Mouse (Mus musculus): ENCODE data around the gene Gm5475. TPM values are rescaled to one million over a fixed set of nuclear protein-coding genes. Genes with fewer than 3 reads are reported as not detected.

Gene Gm5475
- total RNA-seq, 2 experiments from 2014 or later = not detected

DNA sequence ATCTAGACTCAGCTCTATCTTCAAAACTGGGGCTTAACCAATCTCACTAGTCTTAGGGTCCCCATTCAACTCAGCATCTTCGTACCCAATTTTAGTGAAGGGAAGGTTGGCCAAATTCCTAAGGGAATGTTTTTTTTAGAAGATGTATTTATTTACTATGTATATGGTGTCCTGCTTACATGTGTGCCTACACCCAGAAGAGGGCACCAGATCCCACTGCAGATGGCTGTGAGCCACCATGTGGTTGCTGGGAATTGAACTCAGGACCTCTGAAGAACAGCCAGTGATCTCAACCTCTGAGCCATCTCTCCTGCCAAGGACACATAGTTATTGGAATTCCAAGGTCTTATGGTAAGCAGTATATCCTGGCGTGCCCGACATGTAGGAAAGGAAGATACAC, 26.4 kb upstream of the Gm5475 start:
- peak; percentile 4; the same call in 1 of the 2 replicates for TF ChIP-seq CTCF (IDR thresholded peaks at IDR 0.05)
- Histone ChIP-seq H3K4me3 (no peak overlapping the region), H3K27ac (no peak overlapping the region)
- no peak for DNase-seq (ENCODE audit: extremely low spot score in 1 of 2, low spot score in 2 of 2)
- intact Hi-C loops (cut with DNase I) = no loop called here

DNA sequence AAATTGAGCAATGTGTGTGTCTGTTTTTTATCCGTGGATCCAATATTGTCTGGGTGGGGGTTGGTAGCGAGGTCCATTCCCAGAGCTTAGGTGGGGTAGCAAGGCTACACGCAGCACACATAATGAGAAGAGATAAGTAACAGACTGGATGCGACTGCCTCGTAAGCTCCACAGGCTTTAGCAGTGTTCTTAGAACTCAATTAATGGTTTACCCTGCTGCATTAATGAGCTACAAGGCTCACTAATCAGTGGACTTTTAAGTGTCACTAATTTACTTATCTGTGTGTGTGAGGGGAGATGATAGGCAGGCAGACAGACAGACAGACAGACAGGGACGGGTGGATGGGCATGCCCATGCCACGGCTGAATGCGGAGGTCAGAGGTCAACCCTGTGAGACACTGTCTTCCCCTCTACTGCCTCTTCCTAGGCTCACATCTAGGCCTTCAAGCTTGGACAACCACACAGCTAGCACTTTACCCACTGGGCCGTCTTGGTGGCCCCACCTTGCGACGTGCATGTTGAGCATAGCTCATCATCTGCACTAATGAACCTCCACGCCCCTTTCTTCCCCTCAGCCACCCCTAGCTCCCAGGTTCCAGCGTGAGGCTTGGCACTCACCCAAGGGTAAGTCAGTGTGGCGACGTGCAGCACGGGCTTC, 21.2 kb upstream of the Gm5475 start:
- TF ChIP-seq CTCF (IDR thresholded peaks at IDR 0.05) = no peak

DNA sequence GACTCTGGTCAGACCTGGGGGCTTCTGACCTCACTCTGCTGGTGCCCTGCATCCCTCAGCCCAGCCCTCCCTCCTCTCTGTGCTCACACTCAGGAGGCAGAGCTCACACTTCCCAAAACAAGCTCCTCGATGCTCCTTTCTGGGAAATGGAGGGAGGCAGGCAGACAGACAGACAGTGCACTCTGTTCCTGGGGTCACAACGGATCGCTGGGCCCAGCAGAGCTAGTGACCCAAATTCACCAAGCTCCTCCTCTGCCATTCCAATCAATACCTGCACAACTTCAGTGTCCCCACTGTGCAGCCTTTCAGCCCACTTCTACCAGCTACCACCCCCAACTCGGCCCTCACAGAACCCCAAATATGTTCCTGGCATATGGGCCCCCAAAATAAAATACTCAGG, 20.1 kb upstream of the Gm5475 start:
- DNase-seq (ENCODE audit: extremely low spot score in 1 of 2, low spot score in 2 of 2) = no peak
- TF ChIP-seq CTCF (IDR thresholded peaks at IDR 0.05) = no peak
- H3K4me3 ChIP-seq = no peak overlapping the region
- intact Hi-C loops (cut with DNase I) = no loop called here
- H3K27ac ChIP-seq = no peak overlapping the region

More for the DNA sequence above, 21.2 kb upstream of the Gm5475 start:
- DNase-seq (ENCODE audit: extremely low spot score in 1 of 2, low spot score in 2 of 2) = no peak
- Histone ChIP-seq H3K27ac (no peak overlapping the region), H3K4me3 (no peak overlapping the region)
- intact Hi-C loops (cut with DNase I) = no loop called here

DNA sequence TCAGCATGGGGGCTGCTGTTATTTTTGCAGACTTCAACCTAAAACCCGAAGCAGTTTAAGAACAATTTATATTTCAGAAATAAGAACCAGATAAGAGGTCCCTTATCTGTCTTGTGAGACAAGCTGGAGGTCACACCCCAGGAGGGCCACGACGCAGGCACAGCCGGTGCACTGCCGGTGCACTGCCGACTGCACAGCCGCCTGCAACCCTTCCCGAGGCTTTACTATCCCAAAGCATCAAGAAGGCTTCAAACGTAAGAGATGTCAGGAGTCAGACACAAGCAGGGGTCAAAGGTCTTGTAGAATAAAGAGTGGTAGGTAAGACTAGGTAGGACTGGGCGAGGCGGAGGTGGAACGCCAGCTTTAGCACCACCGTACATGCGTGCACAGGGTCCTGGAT, 19.6 kb upstream of the Gm5475 start:
- H3K4me3 ChIP-seq = no peak overlapping the region
- intact Hi-C loops (cut with DNase I) = no loop called here
- H3K27ac ChIP-seq = no peak overlapping the region
- no peak for TF ChIP-seq CTCF (IDR thresholded peaks at IDR 0.05)
- DNase-seq (ENCODE audit: extremely low spot score in 1 of 2, low spot score in 2 of 2) = no peak

DNA sequence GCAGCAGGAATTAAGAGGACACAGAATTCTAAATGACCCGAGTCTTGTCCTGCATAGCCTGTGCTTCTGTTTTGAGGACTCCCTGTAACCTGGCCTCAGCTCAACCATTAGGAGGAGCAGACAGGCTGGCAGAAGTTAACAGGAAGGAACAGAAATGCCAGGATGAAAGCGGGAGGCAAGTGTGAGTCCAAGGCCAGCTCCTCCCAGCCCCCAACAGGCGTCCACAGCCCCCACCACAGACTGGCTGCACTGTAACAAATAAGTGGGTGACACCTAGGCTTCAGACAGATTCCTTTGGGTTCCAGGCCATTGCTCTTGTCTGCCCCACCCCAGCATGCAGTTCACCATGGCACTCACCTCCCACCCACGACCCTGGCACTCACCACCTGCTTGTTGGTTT, 19.1 kb upstream of the Gm5475 start:
- Histone ChIP-seq H3K4me3 (no peak overlapping the region), H3K27ac (no peak overlapping the region)
- DNase-seq (ENCODE audit: extremely low spot score in 1 of 2, low spot score in 2 of 2) = no peak
- intact Hi-C loops (cut with DNase I) = no loop called here
- no peak for TF ChIP-seq CTCF (IDR thresholded peaks at IDR 0.05)

DNA sequence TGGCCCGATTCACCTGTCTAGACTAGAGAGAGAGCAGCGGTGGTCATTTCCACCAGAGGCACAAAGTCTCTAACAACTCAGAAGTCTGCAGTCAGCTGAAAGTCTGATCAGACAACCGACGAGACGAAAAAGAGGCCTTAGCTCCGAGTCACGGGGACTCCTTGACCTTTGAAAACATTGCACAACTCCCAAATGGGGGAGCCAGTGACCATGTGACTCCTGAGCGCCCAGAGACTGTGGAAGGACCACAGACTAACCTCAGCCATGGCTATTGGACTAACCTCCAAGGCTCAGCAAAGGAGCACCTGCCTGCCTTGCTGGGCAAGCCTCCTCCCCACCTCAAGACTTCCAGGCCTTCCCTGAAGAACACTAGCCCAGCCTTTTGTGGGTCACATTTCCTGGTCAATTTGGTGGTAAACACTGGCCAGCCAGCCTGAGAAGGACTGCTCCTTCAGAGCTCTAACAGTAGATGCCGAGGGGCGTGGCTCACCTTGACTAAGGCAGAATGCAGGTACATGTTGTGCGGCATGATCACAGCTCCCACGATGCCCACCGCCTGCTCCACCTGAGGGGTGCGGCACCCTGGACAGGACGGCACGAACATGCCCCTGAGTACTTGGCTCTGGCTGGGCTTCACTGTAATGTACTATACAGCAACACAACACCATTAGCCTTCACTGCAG, 18.5 kb upstream of the Gm5475 start:
- H3K27ac ChIP-seq = no peak overlapping the region
- no peak for TF ChIP-seq CTCF (IDR thresholded peaks at IDR 0.05)
- DNase-seq (ENCODE audit: extremely low spot score in 1 of 2, low spot score in 2 of 2) = no peak
- intact Hi-C loops (cut with DNase I) = no loop called here
- H3K4me3 ChIP-seq = no peak overlapping the region

DNA sequence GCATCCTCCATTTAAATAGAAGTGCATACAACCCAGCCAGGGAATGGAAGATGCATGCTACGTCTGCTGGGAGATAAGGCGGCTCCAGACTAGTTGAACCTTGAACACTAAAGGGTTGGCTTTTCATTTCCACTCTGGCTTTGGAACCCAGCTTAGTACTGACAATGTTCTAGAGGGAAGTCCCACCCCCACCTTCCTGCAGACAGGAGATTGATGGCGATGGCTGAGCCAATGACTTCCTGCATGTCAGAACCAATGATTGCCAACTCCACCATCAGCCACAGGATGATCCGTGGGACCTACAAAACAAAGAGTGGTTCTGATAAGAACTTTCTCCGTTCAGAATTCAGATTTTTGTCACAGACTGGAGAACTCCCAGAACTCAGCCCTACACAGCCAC, 15.9 kb upstream of the Gm5475 start:
- intact Hi-C loops (cut with DNase I) = no loop called here
- no peak overlapping the region for H3K4me3 ChIP-seq

DNA sequence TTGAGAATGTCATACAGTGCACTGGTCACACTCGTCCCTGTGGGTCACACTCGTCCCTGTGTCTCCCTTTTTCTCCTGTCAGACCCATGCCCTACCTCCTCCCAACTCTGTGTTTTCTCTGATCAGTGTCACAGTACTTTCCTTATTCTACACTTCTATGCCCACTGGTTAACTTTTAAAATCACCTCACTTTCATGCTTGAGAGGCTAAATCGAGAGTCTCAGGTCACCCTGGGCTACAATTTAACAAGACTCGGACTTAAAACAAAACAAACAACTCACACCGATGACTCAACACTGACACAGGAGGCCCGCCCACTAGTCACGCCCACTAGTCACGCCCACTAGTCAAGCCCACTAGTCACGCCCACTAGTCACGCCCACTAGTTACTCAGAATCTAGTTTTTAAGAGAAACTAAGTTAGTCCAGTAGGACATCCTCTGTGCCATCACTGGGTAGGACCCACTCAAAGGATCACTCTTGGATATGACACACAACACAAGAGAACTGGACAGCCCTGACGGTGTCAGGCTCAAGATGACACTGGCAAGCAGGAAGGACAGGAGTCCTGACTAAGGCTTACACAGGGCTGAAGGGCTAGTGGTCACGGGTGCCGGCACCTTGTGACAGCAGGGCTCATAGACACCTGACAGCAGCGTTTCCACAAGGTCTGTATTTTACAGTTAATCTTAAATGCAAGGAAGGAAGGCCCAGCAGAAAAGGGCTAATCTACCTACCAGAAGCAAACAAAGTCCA, 10.9 kb upstream of the Gm5475 start:
- Histone ChIP-seq H3K4me3 (no peak overlapping the region), H3K27ac (no peak overlapping the region)
- DNase-seq (ENCODE audit: extremely low spot score in 1 of 2, low spot score in 2 of 2) = no peak
- no peak for TF ChIP-seq CTCF (IDR thresholded peaks at IDR 0.05)
- intact Hi-C loops (cut with DNase I) = no loop called here

More for the DNA sequence above, 15.9 kb upstream of the Gm5475 start:
- no peak for DNase-seq (ENCODE audit: extremely low spot score in 1 of 2, low spot score in 2 of 2)
- no peak for TF ChIP-seq CTCF (IDR thresholded peaks at IDR 0.05)
- H3K27ac ChIP-seq = no peak overlapping the region

DNA sequence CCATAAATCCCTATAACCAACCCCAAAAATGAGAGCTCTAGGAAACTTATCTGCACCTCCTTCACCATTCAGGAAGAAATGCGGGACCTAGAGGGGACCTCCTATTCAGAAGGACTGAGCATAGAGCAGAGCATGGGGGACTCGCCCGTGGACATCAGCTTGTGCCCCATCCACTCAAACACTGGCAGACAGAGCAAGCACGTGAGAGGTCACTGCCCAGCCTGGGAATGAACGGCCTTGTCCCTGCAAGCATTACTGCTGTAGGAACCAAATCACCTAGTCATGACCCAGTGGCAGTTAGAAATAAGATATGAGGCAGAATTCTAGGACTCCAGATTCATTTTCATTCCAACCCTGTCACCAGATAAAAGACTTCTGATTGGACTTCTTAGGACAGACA, 10.2 kb upstream of the Gm5475 start:
- TF ChIP-seq CTCF (IDR thresholded peaks at IDR 0.05) = no peak
- intact Hi-C loops (cut with DNase I) = no loop called here
- no peak overlapping the region for H3K4me3 ChIP-seq
- H3K27ac ChIP-seq = no peak overlapping the region
- DNase-seq (ENCODE audit: extremely low spot score in 1 of 2, low spot score in 2 of 2) = no peak

DNA sequence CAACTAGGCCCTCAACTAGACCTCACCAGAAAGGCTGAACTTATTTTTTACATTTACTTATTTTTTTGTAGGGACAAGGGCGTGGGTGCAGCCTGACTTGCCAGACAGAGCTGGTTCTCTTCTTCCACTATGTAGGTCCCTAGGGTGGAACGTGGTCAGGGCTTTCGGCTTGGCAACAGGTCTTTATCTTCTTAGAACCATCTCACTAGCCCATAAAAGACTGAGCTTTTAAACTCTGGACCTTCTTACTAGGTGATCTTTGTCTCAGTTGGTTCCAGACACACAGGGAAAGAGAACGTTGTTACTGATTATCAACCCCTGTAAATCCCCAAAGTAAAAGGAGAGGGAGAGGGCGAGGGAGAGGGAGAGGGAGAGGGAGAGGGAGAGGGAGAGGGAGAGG, 8.6 kb upstream of the Gm5475 start:
- Histone ChIP-seq H3K4me3 (no peak overlapping the region), H3K27ac (no peak overlapping the region)
- no peak for DNase-seq (ENCODE audit: extremely low spot score in 1 of 2, low spot score in 2 of 2)
- intact Hi-C loops (cut with DNase I) = no loop called here
- TF ChIP-seq CTCF (IDR thresholded peaks at IDR 0.05) = no peak

DNA sequence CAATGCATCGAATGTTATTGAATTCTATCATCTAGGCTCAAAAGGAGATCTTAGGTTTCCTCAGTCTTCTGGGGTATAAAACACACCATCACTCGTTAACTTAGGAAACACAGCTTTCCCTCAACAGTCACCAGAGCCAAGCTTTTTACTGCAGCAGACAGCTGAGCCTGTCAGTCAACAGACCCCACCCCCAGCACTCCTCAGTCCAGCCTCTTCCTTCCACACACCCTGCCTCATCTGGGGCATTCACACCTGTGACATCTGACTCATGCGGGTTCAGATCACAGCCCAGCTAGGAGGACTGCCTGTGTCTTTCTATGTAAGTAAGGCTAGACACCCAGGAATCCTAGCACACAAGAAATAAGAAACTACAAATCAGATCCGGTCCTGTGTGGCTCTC, 7.9 kb upstream of the Gm5475 start:
- TF ChIP-seq CTCF (IDR thresholded peaks at IDR 0.05) = no peak
- Histone ChIP-seq H3K27ac (no peak overlapping the region), H3K4me3 (no peak overlapping the region)
- intact Hi-C loops (cut with DNase I) = no loop called here
- DNase-seq (ENCODE audit: extremely low spot score in 1 of 2, low spot score in 2 of 2) = no peak

DNA sequence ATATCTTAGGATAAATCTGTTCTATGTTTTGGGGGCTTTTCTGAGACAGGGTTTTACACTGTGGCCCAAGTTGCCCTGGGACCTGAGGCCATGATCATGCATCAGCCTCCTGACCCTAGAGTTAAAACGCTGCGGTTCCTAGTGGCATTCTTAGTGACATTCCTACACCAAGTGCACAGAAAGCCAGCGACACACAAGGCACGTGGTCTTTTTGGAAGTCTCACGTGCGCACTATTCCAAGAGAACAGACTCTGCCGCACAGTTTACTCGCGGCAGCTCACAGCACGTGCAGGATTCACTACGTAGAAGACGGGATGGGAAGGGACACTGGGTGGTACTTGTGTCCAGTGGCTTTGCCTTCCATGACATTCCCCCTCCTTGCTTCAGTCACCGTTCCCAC, 7.0 kb upstream of the Gm5475 start:
- no peak overlapping the region for H3K4me3 ChIP-seq
- H3K27ac ChIP-seq = no peak overlapping the region
- intact Hi-C loops (cut with DNase I) = no loop called here
- DNase-seq (ENCODE audit: extremely low spot score in 1 of 2, low spot score in 2 of 2) = no peak
- no peak for TF ChIP-seq CTCF (IDR thresholded peaks at IDR 0.05)

Data from left cerebral cortex, adult 2 months (tissue).